Mouse (Mus musculus) layer of hippocampus, adult 2 months (tissue): ENCODE results near the gene Hhat. TPM values are rescaled to one million over a fixed set of nuclear protein-coding genes. Genes with fewer than 3 reads are reported as not detected.

ENCODE experiments used
- DNase-seq, 2 experiments: peaks; one replicate each; pipeline ENCODE4 v3.0.0; 2022; ENCODE audit warnings: low spot score in 2 of 2
- H3K27ac ChIP-seq: fragments of 200-600 bp; 2 replicates; pipeline ENCODE4 v1.8.1; 2022
- H3K4me3 ChIP-seq: fragments of 200-600 bp; 2 replicates; pipeline ENCODE4 v1.8.1; 2022; ENCODE audit warnings: mild to moderate bottlenecking
- CTCF ChIP-seq: fragments of 200-600 bp; conservative IDR thresholded peaks from 2 replicates; pipeline ENCODE4 v1.8.1; 2022; ENCODE audit warnings: antibody characterized with exemption, mild to moderate bottlenecking, moderate library complexity
- total RNA-seq, 2 experiments: library from RNA; stranded (reverse); gene quantifications; 2 replicates each; pipeline ENCODE4 v1.2.3; 2021

The Hhat gene
- total RNA-seq, 2 experiments from 2014 or later = 1.6 TPM

DNA sequence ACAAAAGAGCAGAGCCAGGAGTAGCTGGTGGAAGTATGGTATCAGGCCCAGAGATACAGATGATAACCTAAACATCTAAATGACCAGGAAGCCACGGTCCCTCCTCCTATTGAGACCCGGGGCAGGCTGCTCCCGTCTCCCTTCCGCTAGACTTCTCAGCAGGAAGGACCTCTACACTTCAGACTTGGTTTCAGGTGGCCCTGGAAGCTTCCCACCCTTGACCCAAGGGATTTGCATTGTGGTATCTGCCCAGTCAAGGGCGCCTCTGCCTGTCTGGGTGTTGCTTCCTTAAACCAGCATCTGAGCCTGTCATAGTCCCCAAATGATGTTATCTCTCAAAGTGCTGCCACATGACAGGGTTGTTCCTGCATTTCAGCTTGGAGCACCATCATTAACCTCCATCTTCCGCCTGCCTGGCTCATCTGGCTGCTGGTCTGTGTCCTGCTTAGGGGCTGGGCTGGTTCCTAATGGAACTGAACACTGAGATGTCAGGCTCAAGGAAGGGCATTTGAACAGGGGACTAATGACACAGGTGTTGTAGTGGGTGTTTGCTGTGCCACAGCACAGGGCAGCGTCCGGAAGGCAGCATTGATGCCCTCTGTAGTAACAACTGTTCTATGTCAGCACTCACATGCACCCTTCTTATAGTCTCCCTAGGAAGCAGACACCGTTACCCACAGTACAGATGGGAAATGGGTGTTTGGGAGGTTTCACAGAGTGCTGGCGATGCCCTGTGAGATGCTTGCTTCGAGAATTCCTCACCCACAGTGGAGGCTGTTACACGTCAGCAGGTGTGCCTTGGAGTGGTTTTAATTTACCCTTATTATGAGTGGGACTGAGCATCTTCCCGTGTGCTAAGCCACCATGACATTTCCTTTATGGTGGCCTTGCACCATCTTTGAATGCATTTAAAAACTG is 280.9 kb downstream of the Hhat start:
- no peak for DNase-seq
- no peak overlapping the region for H3K4me3 ChIP-seq
- TF ChIP-seq CTCF = no peak
- H3K27ac ChIP-seq = no peak overlapping the region

DNA sequence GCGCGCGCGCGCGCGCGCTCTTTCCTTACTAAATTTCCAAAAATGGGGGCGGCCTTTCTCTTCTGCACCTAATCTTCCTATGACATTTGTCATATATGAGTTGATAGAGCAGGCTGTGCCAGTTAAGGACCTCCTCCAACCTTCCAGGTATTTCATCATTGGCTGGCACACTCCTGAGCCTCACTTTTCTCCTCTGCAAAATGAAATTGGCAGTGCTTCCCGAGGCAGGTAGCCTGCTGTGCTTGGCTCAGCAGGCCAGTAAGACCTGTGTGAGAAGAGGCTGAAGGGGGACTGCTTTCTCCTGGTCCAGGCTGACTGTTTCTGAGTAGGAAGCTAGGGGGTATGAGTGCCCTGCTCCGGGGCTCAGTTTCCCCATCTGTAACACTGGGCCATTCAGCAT is 283.5 kb downstream of the Hhat start:
- DNase-seq = no peak
- no peak for TF ChIP-seq CTCF
- no peak overlapping the region for H3K27ac ChIP-seq
- H3K4me3 ChIP-seq = no peak overlapping the region

DNA sequence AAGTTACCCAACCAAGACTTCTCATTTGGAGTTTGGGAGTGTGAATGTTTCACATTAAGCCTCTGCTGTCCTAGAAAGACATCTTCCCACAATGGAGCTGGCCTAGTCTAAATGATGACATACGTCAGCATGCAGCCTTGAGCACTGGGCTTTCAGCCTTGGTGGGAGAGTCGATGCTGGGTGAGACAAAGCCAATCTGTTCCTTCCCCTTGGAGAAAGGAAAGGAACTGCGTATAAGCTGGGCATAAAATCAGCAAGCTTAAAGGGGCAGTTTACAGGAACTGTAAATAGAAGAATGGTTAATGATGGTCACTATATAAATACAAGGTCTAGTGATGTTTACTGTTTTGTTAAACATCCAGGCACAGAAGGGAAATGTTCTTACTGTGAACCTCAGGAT is 286.0 kb downstream of the Hhat start:
- no peak overlapping the region for H3K4me3 ChIP-seq
- H3K27ac ChIP-seq = no peak overlapping the region
- DNase-seq = no peak
- no peak for TF ChIP-seq CTCF

DNA sequence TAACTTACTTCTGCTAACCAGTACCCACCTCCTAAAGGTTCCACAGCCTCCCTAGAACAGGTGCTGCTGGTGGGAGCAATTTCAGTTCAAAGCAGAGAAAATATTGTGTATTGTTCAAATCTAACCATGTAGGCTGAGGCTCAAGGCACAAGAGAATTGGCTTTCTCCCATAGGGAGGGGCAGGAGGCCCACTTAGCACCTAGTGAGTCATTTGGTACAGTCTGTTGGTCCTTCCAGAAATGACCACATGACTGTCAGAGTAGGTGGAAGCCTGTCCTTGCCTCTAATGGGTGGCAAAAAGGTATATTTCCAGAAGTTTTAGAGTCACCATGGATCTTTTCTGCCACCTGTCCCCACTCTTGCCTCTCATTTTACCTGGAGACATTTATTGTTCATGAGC is 289.6 kb downstream of the Hhat start:
- no peak for TF ChIP-seq CTCF
- Histone ChIP-seq H3K27ac (no peak overlapping the region), H3K4me3 (no peak overlapping the region)
- DNase-seq = no peak

DNA sequence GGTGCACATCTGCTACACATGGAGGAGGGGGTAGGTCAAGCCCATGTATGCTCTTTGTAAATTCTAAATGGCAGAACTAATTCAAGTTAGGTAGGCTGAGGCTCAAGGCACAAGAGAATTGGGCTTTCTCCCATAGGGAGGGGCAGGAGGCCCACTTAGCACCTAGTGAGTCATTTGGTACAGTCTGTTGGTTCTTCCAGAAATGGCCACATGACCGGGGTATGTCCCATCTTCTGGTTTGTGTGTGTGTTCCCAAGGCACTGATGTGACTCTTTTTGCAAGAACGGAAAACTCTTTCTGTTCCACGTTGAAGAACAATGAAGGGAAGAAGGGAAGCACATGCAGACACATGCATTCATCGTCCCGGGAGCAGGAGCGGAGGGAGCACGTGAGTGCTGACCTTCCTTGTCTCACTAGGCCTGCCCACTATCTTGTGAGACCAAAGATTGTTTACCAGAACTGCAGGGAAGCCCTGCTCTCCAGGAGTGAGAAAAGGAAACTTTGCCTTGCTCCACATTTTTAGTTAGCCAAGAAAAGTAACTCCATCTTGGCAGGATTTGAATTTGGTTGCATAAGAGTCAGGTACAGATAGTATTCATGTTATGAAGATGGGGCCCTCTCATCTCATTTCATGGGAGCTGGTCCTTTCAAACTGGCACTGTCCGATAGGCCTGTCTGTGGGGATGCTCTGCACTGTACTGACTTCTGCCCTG is 290.8 kb downstream of the Hhat start:
- Histone ChIP-seq H3K27ac (no peak overlapping the region), H3K4me3 (no peak overlapping the region)
- TF ChIP-seq CTCF = no peak
- DNase-seq = no peak

DNA sequence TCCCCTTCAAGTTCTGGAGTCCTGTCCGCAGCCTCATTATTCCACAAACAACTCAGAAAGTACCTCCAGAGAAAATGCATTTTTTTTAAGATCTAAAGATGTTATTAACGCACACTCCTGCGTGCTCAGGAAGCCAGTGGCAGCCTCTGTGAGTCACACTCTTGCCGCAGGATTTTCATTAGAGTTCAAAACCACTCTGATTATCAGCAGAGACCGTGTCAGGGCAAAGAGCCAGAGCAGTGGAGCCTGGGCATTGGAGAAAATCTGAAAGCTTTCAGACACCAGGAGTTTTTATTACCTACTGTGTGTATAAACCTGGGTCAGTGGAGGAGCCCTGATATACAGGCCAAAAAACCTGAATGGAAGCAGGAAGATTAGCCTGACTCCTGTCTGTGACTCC is 292.8 kb downstream of the Hhat start:
- H3K4me3 ChIP-seq = no peak overlapping the region
- no peak overlapping the region for H3K27ac ChIP-seq
- no peak for DNase-seq
- no peak for TF ChIP-seq CTCF

DNA sequence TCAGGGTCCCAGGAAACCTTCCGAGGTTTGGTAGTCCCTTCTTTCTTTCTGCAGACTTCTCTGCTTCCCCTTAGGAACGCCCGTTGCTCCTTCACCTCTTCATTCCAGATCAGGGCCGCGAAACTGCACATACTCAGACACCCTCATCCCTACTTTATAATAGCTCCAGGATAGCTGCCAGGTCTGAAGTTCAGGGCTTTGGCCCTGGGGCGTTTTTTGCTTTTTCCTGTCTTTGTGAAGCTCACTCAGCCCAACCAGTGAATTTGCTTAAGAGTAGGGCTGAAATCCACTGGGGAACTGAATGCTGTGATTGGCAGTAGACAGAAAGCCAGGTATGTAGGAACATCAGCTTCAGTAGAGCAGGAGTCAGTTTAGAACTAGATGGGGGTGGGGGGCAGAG is 293.5 kb downstream of the Hhat start:
- Histone ChIP-seq H3K4me3 (no peak overlapping the region), H3K27ac (no peak overlapping the region)
- no peak for TF ChIP-seq CTCF
- no peak for DNase-seq

DNA sequence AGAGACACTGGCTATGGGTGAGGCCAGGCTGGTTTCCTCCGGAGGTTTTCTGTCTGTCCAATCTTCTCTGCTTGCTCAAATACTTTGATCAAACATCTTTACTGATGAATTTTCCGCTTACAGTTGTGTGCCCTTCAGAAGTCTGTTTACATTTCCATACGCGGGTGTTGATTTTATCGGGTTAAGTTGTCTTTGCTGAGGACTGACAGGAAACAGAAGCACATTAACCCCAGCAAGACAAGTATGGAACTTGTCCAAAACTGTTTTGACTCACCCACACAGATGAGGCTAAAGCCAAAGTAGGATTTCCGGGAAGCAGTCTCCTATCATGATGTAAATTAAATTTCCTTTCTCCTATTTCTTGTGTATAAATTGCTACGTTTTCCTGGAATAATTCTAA is 294.3 kb downstream of the Hhat start:
- H3K4me3 ChIP-seq = no peak overlapping the region
- H3K27ac ChIP-seq = no peak overlapping the region
- DNase-seq = no peak
- TF ChIP-seq CTCF = no peak

DNA sequence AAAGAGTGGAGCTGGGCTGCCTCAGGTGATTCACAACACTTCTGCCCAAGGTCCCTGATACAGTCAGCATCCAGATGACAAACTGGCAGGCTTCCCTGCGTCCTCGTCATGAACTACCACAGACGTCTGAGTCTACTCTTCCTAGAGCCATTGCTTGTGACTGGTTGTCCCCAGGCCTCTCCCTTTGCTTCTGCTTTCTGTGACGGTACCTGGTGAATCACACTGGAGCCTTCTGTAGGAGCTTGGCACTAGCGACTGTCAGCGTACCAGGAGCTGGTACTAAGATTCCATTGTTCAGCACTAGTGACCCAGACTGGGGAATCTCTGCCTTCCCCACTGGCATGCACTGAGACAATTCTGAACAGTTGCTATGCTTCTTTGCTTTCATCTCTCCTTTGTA is 297.9 kb downstream of the Hhat start:
- DNase-seq = no peak
- no peak overlapping the region for H3K4me3 ChIP-seq
- H3K27ac ChIP-seq = no peak overlapping the region
- TF ChIP-seq CTCF = no peak

DNA sequence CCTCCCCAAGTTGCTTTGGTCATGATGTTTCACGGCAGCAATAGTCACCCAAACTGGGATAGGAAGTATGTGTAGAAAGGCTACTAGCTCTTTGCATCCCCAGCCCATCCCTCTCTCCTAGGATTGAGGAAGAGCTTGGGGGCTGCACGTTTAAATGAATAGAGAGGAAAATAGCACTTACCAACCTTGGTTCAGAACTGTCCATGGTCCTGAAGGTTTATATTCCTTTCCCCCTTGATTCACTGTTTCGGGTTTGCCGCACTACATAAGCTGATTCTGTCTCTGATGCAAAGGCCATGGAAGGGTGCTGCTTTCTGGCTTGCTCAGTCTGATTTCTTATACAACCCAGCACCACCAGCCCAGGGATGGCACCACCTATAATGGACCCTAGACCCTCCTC is 298.7 kb downstream of the Hhat start:
- H3K27ac ChIP-seq = no peak overlapping the region
- no peak for DNase-seq
- no peak overlapping the region for H3K4me3 ChIP-seq
- TF ChIP-seq CTCF = no peak

DNA sequence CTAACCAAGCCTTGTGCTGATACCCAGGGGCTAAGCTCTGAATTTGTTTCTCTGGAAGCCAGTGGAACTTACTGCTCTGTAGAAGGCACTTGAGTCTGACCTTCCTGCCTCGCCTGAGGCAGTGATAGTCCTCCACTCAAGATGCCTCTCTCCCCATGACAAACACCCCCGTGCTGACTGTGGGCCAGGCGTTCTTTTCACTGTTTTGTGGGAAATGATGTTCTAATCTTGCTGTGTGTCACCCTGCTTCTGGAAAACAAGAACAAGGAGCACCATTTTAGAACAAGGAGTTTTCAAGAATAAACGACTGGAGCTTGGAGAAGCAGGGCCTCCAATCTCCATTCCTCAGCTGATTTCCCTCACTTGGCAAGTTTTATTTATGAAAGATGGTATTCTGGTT is 307.3 kb downstream of the Hhat start:
- TF ChIP-seq CTCF = no peak
- DNase-seq = no peak
- no peak overlapping the region for H3K4me3 ChIP-seq
- no peak overlapping the region for H3K27ac ChIP-seq

DNA sequence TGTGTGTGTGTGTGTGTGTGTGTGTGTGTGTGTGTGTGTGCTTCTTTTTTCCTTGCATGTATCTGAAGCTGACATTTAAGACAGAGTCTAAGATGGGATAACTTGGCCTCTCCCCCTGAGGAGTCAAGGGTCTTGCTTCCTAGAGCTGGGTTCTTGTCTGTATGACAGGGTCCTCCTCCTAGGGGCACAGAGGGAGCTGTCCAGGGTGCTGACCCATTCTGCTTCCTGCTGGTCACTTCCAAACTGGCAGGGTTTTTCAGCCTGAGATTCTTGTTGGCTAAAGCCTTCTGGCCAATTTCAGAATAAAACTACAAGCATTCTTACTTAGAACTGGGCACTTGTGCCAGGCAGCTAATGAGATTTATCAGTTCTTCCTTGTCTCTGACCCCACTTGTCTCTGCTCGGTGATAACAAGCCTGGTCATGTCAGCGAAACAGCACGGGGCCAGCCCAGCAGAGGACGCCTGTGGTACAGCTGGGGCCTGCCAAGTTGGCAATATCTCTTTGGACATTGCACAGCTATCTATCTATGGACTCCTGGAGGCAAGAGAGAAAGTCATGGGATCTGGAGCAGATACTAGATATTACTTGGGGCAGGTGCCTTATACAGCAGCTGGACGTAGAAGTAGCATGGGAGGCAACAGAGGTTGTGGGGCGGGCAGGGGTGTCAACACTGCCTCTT is 313.4 kb downstream of the Hhat start:
- H3K27ac ChIP-seq = no peak overlapping the region
- no peak for DNase-seq
- H3K4me3 ChIP-seq = no peak overlapping the region
- TF ChIP-seq CTCF = no peak

DNA sequence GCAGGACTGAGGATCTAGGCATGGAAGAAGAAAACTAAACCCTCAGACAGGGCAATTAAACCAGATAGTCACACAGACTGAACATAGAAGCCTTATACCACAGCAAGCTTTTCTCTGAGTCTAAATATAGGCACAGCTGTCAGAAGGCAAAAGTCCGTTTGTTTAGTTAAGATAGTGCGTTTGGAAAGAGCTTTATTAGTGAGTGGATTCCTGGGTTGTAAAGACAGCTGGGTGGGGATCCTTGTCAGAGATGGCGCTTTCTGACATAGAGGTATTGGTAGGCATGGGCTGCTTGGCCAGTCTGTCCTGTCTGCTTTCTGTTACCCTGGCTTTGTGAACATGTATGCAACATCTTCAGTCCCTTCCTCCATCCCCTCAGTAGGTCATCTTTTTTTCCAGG is 314.0 kb downstream of the Hhat start:
- Histone ChIP-seq H3K4me3 (no peak overlapping the region), H3K27ac (no peak overlapping the region)
- no peak for TF ChIP-seq CTCF
- DNase-seq = no peak
